Mouse (Mus musculus): ENCODE results near the gene Bpifb4. TPM values are rescaled to one million over a fixed set of nuclear protein-coding genes. Genes with fewer than 3 reads are reported as not detected.

Gene Bpifb4
- not detected for polyA plus RNA-seq (2017; shearing (Covaris generic))

DNA sequence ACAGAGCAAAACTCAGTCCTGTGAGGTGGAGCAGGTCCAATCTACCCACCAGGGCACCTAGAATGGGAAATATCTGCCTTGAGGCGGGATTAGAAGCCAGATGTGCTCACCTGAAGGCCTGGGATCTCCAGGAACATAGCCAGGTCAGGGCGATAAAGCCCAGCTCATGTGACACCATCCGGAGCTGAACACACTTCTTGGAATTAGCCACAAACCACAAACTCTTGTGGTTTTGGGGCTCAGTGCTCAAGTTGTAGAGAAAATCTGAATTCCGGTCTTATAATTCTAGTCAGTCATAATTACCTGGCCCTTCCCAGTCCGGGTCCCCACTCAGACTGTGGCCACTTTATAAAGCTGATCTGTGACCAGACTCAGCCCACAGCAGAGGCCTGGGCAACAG is at the start of gene Bpifb4:
TSS of gene Bpifb4 (plus strand) at position 370 of the 400 bp plus-strand sequence.
- ATAC-seq: no peak

DNA sequence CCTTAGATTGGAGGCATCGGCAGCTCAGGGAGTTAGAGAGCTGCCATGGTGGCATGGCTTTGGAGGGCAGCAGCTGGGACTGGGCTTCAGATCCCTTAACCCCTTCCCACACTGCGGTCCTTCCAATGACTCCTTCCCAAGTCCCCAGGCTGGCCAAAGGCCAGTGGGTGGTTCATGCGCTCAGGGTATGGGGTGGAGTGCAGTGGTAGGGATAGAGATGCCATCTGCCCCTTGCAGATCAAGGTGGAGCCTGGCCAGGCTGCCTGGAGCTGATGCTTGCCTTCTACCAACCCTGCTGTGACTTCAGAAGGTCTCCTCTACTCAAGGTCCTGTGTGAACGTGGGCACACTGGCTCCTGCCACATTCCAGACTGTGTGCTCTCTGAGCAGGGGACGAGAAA is 38.9 kb upstream of the Bpifb4 start:
- no peak for ATAC-seq

DNA sequence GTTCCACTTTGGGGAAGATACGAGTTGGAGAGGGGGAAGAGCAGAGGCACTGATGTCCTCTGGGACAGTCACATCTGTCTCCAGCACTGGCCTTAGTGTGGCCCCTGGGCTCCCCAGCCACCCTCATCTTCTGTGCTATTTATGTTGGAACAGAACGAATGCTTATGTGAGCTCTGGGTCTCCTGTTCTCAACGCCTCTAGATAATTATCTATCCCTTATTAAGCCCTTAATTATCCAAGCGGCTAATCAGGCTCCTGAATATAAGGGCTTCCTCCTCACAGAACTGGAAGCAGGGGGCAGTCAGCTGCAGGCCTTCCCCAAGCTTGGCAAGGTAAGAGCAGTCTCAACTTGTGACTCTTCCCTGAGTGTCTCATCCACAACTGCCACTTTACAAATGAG is 37.9 kb upstream of the Bpifb4 start, which contains the start of gene Bpifb6:
TSS of gene Bpifb6 (plus strand) at position 301 of the 400 bp plus-strand sequence.
- ATAC-seq: no peak

DNA sequence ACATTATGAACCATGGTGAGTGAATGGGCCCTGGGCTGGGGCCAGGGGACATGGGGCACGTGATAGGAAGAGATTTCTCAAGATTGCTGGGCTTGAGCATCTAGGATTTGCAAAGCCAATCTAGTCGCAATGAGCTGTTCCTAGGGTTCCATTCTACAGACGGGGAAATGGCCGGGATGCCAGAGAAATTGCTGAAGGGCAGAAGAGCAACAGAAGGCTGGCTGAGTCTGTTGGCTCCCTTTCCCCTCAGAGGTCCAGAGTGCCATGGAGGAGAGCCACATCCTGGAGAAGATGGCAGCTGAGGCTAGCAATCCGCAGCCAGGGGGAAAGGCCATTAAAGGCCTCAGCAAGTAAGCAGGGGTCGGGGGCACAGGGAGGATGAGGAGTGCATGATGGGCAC is 35.3 kb upstream of the Bpifb4 start:
- no peak for ATAC-seq

DNA sequence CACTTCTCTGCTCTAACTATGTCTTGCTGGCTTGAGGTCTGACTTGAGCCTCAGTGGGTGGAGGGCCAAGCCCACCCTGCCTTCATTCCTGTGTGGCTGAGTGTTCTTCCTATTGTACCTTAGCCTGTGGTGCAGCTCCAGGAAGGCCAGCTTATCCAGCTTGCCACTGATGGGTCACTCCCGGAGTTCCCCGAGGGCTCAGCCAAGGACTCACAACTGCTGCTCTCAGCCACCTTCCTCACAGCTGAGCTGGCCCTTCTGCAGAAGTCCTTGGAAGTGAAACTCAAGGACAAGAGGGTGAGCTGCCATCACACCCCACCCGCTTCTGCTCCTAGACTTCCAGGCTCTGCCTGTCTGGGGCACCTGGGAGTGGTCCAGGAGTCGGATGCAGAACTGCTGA is 31.4 kb upstream of the Bpifb4 start:
- no peak for ATAC-seq

DNA sequence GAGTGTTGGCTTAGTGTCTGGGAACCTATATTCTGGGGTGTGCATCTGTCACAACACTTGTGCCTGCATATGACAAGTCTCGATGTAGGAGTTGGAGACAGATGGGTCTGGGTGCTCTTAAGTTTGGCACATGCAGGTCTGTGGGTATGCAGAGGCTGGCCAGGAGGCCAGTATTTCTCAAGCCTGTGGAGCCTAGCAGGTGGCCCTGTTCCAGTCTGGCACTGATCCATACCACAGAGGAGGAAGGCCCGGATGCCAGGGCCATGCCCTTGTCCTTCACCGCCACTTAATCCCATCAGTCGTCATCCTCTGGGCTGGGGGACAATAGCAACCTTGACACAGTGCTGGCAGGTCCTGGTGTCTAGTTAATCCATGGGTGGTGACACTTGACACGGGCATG is 23.9 kb upstream of the Bpifb4 start:
- ATAC-seq: no peak

DNA sequence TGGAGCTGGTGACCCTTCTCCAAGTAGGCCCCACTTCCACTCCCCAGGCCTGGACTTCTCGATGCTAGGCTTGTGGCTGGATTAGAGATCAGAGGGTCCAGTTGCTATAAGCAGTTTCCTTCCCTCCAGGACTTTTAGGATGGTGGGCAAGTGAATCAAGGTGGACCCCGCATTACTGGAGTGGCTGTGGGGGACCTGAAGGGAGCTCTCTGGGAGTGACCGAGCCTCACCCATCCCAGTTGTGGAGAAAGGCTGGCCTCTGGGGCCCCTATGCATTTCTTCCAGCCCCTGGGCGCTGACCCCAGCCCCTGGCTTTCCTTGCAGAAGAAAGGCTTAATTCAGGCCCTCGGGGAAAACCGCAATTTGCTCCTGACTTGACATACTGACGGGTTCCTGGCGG is 20.1 kb upstream of the Bpifb4 start, which contains the start of gene Bpifb3:
TSS of gene Bpifb3 (plus strand) at position 301 of the 400 bp plus-strand sequence.
- ATAC-seq: no peak

DNA sequence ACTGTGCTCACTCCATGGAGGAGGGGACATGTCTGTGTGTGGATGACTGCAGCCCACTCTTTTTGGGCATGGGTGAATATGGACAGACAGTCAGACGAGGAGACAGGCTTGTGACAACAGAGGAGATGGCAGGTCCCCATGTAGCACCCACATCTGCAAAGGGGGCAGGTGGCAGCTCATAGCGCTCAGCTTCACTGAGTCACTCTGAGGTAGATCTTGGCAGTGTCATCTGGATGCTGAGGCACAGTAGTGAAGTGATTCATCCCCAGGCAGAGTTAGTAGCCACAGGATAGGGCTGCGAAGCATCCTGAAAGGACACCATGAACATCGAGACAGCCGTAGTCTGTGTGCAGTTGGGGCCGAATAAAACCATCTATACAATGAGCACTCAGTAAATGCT is 16.8 kb upstream of the Bpifb4 start:
- no peak for ATAC-seq

DNA sequence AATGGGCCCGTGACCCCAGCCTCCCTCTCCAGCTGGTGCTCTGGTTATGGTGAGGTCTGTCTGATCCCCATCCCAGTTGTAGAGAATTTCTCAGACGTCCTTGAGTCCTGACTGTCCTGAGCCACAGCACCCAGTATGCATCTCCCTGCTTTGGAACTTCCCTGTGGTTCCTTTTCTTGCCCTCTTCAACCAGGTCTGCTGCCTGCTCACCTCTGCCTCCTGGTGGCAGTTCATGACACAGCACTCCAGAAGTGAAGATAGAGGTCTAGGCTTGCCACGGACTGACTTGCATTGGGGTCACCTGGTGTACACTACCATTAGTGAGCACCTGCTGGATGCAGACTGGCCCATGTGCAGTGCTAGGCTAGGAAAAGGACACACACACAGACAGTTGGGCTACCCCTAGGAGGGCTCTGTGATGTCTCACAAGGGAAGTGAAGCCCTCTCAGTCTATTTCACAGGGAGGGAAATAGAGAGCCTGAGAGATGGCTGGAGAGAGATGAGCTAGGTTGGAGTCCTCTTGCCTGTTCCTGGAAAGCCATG is 8.1 kb upstream of the Bpifb4 start:
- no peak for ATAC-seq

DNA sequence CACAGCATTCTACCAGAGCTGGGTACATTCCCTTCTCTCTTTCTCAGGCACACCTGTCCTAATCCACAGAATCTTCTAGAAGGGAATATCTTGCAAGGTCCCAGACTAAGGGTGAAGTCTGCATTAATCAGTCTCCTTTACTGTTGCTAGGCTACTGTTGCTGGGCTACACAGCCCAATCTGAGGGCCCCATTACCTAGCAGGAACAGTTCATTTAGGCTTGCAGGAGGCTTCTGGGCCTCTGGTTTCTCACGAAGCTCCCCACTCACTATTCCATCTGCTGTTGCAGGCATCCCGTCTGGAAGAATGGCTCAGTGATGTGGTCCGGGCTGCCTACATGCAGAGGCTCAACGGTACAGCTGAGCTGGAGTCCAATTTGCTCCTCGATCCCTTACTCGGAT is 6.9 kb upstream of the Bpifb4 start:
- no peak for ATAC-seq

DNA sequence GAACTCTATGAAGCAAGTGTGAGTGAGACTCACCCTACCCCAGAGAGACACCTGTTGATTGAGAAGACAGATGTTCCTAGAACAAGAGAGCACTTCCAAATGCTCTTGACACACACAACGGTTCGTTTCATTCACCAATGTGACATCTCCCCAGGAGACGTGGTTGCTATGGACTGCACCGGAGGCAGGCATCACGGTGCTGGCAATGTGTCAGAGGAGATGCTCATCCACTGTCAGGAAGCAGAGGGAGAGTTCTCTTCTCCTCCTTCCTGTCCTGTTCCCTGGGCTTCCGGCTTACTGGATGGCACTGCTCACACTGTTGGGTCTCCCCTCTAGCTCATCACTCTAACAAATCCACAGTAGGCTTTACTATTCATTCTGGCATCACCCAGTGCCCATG is 4.7 kb upstream of the Bpifb4 start:
- no peak for ATAC-seq

DNA sequence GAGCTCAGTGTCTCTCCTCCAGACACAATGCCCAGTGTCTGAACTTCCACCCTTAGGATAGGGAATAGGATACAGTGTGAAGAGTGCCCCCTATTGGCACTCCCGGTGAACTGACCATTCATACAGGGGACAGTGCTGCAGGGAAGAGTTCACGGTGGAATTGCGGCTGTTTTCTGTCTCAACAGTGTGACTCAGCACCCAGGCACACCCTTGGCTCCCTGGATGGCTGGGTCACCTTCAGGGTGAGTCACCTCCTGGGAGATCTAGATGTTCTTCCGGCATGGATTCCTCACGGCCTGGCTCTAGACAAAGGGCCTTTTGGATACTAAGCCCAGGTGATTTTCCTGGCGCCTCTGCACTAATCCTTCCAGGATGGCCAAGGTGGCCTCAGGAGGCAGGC is 2.7 kb upstream of the Bpifb4 start:
- ATAC-seq: no peak

DNA sequence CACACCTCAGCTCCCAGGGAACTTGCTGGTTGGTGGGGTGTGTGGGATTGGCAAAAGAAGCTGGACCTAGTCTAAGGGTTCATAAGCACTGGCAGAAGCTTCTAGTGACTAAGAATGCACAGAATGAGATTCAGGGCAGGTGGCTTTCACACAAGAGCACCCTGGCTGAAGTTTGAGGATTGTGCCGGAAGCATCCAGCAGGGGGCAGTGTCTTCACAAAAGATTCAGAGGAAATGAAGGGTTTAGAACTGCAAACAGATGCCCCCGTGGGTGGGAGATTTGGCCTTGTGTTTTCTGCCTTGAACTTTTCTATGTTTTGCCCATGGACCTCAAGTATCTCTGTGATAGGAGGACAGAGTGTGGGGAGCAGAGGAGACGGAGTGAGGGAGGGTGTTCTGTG is 5.5 kb downstream of the Bpifb4 start:
- no peak for ATAC-seq

DNA sequence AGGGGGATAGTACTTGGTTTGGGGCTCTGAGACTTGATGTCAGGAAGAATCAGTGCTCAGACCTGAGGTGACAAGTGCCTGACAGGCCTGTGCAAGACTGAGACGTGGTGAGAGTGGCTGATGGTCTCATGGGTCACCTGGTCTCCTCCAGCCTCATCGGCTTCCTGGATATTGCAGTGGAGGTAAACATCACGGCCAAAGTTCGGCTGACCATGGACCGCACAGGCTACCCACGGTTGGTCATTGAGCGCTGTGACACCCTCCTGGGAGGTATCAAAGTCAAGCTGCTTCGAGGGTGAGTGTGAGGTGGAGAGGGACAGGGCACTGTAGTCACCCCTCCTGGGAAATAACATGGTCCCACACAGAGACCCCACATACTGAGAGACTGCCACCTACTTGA is 6.6 kb downstream of the Bpifb4 start:
- ATAC-seq: no peak

DNA sequence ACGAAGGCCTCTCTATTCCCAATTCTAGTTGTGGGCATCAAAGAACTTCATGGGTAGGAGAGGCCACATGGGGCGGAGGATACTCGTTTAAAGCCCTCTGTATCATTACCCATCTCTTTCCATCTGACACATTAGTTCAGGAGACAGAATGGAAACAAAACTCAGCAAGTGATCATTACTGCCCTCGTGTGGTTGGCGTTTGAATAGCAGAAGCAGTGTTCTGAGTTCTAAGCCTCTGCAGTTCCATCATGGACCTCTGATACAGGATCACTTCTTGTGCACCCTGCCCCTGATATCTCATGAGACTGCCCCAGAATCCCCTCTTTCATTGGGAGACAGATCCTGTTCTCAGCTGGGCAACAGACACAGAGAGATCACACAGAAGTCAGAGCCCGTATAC is 14.9 kb downstream of the Bpifb4 start:
- ATAC-seq: peak; percentile 45

DNA sequence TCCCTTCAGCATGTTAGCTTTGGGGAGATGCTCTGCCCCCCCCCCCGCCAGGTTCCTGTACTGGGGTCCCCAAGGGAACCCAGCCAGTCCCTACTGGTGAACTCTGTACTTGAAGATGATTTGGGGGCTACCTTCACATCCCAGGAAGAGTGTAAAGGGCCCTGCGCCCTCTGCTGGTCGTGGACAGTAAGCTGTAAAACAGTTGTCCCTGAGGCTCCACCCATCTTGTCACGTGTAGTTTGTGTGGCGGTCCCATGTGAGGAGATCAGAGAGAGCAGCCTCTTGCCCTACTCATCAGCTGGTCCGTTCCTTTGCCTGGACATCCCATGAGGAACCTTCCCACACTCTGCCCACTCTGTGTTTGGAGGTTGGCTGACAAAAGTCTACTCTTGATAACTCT is 15.8 kb downstream of the Bpifb4 start:
- no peak for ATAC-seq

DNA sequence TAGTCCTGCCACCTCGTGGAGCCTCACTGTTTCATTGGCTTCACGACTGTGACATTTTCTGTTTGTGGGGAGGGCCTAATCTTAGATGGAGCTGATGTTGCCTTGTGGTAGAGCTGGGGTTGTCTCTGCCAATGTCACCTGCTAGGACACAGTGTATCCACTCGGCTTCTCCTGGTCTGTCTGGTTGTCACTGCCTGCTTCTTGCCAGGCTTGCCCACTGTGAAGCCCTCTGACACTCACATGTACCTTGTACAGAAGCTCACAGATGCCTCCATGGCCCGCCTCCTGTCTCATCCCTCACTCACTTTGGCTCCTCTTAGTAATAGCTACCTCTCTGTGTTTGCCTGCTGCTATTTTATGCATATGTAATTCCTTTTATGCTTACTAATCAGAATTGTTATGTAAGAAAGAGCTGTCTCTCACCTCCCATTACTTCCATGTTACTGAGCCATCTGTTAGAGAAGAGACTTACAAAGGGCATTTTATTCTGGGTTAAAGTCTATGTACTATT is 24.9 kb downstream of the Bpifb4 start:
- ATAC-seq: no peak

DNA sequence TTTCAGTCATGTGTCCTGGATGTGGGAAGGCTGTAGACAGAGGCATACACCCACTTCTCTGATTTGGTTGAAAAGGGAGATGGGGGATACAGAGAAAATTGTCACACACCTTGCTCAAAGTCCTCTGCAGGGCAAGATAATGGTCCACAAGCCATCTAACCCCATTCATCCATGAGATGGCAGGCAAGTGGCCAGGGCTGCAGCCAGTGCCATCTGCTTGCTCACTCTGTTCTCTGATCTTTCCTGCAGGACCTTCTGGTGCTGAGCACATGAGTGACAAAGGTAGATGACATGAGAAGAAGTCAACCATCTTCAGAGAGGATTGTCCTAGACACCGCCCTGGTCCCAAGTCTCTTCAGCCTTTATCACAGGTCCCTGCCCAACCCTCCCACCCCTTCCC is 25.3 kb downstream of the Bpifb4 start:
- no peak for ATAC-seq

DNA sequence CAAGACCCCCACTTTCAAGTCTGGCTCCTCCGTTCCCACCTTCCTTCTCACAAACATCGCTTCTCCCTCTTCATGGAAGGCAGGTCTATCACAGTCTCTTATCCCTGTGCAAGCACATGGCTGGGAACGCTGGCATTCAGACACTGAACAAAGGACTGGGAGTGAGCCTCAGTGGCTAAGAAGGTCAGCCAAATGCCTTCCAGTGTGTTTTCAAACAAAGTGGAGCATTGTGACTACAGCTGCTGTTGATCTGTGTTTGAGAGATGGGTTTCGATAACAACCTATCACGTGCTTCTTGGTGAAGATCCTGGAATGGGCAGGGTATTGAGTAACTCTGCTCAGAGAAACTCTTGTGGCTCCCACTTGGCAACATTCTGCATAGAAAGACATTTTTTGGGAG is 32.2 kb downstream of the Bpifb4 start:
- ATAC-seq: no peak

DNA sequence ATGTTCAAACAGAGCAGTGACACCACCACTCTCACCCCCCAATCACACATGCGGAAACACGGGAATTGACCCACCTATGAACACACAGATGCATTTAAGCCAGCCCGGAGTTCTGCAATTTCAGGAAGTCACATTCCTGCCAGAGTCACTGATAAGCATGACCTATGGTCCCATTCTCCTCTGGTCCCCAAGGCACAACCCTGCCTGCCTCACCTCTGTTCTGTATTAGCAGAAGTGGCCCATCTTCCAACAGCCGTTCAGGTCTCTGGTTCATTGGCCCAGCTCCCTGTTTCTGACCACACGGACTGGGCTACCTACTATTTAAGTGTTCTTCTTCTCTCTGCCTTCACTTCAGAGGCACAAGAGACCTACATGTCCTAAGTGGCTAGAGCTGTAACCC is 36.6 kb downstream of the Bpifb4 start, which contains the start of gene Bpifa6:
TSS of gene Bpifa6 (plus strand) at position 364 of the 400 bp plus-strand sequence.
- no peak for ATAC-seq

DNA sequence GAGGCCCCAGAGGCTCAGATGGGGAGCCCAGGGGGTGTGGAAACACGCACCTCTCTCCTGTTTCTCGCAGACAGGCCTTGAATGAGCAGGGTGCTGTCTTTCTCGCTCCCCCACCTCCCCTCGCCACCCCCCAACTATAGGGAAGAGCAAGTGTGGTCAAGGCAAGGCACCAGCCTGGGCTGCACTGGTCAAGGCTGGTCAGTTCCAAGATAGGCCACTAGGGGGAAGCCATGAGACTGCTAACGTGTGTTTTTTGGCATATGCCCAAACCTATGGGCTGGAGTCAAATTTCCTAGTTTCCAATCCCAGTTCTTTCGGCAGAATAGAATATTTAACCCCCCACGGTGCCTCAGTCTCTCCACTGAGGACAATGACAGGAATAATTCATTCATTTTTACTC is 57.8 kb downstream of the Bpifb4 start:
- no peak for ATAC-seq

DNA sequence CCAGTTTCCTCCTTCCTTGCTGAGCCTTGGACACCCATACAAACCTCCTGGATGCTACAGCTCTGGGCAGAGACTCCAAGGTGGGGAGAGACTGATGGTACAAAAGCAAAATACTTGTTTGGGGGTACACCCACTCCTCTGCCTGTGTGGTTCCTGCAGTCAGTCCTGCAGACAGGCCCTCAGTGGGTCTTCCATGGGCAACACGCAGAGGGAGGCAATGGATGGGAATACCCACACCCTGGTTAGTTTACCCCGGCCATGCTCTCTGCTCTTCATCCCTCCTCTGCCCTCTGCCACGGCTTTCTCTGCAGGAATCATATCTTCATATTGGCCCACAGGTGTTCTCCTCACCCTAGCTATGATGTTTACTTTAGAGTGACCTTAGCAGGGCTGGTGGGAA is 62.5 kb downstream of the Bpifb4 start:
- no peak for ATAC-seq

DNA sequence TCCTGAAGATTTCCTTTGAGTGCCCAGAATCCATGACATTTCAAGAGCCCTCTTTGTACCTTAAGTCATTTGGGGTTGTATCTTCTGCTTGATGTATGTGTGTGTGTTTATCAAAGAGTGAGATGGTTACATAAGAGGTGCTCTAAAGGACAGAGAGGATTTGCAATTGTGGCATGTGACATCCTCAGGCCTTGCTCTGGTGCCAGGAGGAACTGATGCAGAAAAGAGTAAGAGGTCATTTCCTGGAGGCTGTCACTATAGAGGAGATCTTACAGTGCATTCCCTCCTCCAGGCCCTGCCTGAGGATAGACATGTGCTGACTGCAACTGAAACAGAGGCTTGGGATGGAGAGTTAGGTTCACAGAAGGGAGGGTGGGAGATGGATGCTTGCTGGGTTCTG is 63.0 kb downstream of the Bpifb4 start:
- no peak for ATAC-seq

DNA sequence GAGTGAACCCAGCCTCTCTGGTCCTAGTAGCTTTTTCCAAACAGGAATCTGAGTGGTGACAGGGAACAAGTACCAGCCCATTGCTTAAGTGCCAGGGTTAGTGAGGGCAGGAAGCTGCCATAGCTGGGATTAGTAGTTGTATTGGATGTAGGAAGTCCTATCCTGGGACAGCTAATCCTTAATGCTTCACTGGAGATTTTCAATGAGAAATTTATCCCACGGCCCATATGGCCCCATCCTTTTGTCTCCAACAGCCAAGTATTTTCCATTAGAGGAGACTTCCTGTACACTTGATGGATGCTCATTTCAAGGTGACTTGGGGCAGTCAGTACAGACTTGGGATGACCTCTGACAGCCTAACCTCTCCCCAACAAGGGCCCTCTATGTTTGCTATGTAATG is 66.4 kb downstream of the Bpifb4 start:
- no peak for ATAC-seq

DNA sequence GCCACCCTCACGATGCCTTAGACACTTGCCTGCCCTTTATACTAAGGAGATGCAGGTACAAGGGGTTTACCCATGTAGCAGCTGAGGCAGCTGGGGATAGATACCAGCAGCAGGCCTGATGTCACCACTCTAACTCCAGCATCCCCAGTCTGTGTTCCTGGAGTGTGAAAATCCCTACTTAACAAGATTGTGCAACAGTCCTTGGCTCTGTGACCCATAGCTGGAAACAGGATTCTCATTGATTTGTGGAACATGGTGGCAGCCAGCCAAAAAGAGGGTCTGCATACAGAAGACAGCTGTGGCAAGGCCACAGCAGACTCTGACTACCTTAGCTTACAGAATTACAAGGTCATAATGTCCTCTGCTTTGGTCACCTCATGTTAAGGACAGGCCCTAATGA is 67.1 kb downstream of the Bpifb4 start:
- ATAC-seq: no peak
